Mouse (Mus musculus) kidney, postnatal 10 days (tissue): ENCODE data around the gene Ap1b1.
"Not testable (repeated sequence)": the region's sequence is repeated elsewhere in the genome, so short reads cannot be mapped to it uniquely, and the experiment has no call there.

Experiments used
- DNase-seq: peaks from one replicate; pipeline ENCODE4 v3.0.0; 2021; ENCODE audit warnings: mixed read lengths

The Ap1b1 gene

DNA sequence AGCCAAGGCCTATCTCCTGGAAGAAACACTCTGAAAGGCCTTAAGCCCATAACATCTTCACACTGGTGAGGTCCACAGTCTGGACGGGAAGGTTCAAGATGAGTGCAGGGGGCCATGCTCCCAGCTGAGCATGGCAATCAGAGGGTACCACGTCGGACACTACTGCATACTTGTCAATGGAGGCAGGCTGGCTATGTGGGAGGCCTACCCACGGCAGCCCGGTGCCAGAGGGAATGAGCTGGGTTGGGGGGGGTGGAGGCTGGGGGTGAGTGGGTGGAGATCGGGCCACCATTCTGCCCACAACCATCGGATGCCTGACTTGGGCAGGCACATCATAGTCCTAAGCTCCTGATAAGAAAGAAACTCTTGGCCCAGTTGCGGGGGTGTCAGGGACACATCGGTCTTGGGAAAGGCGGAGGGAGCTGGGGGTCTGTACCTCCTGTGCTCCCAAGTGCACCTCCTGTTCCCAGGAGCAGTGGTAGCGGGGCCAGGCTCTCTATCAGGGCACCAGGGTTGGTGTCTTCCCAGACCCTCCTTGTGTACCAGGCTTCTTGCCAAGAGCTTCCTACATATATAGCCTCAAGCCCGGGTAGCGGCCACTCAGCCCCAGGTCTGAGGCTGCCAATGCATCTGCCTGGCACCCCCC is 76.4 kb downstream of the Ap1b1 start:
- no peak for DNase-seq

DNA sequence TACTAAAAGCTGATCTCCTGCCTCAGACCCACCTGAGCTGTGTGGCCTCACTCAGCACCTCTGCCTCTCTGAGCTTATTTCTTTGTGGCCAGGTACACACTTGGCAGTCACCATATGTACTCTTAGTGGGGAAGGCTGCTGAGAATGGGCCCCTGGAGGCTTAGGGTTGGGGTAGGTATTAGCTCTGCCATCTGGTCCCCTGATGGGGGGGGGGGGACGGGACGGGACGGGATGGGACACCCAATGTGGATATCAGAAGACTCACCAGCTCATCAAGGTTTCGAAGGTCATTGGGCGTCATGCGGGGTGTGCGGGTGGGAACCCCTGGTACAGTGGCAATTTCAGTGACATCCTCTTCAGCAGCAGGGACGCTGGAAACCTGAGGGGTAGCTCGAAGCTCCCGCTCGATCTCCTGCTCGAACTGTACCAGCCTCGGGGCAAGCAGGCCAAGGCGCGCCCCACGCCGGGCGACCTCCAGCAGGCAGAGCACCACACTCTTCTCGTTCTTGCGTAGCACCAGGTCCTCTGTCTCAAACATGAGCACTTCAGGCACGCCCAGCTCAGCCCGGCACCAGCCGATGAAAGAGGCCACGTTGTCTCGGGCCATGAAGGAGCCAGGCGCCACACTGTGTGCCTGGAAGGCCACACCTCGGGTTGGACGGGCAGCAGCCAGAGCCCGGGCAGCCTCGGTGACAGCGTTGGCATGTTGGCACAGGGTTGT is 77.1 kb downstream of the Ap1b1 start:
- peak; percentile 46 for DNase-seq

DNA sequence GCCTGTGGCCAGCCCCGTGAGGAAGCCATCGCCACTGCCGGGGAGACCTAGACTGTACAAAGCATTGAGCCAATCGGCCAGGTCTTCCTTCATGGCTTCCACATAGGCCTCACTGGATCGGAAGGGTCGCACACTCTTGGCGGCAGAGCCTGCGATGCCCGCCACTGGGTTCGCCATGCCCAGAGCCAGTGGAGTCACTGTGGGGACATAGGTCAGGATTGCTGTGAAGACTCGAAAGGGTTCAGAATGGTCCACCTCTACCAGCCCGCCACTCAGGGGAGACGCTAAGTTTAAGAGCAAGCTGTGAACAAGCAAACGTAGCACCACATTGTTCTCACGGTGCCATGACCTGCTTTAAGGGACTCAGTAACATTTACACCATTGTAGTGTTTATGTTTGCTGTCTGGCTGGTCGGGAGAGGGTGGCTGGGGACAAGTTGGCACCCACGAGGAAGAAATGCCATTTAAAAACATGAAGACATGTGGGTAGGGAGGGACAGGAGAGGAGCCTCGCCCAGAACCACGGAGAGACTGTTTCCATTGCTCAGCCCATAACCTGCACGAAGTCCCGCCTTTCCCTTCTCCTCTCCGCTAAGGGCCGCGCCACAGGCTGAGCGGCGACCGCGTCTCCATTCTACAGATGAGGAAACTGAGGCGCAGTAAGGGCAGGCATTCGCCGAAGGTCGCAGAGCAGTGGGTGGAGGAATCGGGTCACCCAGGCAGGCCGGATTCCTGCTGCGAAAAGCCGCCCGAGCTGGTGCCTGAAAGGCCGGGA is 77.8 kb downstream of the Ap1b1 start:
- no peak for DNase-seq

DNA sequence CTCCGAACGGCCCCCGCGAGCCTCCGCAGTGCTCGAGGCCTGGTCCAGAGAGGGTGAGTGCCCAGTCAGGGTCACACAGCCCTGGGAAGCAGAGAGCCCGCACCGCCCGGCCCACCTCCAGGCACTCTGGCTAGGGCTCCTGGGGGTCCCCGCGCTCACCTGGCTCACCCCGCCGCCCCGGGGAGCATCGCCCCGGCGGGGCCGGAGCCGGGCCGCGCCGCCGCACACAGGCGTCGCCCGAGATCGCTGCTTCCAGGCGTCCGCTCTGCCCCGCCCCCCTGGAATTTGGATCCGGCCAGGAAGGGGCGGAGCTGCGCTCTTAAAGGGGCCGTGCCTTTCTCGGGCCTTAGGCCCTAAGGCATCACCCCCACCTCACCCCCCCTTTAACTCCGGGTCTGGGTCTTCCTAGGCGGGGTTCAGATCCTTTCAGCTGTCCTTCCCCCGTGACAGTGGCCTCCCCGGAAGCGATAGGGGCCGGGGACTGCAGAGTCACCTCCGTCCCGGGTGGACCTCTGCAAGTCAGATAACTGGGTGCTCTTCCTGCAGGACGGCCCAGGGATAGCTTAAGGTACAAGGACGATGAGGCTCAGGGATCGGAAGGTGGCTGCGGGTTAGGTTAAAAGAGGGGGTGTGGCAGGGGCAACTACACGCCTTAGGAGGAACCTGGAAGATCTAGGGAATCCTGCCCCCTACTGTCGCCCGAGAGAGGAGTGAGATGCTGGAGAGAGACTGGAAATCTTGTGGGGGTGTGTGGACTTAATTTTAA is 78.6 kb downstream of the Ap1b1 start, which contains the start of gene Gas2l1:
Gene Gas2l1, minus strand, starts transcription at position 272 of the 766 bp plus-strand sequence.
- DNase-seq = peak; percentile 96

DNA sequence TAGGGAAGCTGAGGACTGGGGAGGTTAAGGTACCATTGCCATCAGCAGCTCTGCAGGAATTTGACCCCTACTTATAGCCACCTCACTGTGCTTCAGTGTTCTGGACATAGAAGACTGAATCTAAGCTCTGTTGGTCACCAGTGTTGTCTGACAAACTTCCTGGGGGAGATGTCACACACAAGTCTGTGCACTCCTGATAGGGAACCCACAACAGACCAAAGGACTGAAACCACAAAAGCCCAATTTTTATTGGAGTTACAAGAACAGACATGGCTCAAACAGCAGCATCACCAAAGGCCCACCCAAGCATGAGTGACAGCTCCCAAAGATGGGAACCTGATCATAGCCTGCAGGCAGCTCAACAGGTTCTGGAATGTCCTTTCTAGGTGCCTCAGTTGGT is 80.4 kb downstream of the Ap1b1 start:
- DNase-seq = no peak

DNA sequence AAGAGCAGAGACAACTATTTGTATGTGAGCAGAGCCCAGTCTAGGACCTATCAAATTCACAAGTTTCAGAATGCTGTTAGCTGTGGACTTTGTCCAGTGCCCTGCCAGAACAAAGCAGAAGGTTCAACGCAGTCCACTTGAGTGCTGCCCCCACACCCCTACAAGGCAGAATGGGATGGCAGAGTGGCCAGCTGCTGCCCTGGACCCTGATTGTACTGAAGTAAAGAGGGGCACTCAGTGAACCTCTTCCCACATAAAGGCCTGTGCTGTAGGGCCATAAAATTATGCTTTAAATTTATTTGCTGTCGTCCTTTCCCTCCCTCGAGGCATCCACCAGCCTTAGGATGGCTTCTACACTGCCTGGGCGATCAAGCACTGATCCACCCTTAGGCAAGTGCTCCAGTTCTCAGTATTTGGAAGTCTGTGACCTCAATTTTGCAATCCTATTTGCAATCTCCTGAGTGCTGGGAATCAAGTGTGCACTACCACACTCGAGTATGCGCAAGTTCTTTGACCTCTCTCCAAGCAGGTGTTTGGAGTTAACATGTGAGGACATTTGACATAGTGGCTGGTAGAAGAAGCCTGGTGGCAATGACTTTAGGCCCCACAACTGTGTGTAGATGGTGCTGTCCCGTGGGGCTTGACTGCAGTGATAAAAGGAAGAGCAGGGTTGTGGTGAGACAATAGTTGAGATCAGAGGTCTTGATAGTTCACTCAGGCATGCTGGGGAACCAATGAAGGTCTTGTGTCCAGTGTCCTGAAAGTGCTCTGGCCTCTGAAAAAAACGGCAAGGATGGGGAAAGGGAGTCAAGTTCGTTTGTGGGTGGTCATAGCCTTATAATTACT is 81.7 kb downstream of the Ap1b1 start:
- no peak for DNase-seq

DNA sequence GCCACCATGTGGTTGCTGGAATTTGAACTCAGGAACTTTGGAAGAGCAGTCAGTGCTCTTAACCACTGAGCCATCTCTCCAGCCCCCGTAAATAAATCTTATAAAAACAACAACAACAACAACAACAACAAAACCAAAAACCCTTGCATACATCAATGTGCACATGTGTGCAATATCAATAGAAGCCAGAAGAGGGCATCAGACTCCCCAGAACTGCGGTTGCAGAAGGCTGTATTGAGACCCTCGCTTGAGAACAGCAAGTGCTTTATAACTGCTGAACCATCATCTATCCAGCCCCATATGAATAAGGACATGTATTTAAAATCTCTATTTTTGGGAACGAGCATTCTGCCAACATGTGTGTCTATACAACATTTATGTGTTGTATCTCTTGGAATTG is 88.3 kb downstream of the Ap1b1 start:
- peak; percentile 45 for DNase-seq

DNA sequence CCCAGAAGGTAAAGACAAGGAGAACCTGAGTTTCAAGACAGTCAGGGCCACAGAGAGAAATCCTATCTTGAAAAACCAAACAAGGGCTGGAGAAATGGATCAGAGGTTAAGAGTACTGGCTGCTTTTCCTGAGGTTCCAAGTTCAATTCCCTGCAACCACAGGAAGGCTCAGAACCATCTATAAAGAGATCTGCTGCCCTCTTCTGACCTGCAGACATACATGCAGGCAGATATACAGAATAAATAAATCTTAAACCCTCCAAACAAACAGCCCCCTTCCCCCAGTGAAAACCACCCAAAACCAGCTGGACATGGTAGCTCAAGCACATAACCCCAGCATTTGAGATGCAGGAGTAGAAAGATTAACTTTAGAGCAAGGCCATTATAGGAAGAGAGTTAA is 89.1 kb downstream of the Ap1b1 start:
- DNase-seq = no peak

DNA sequence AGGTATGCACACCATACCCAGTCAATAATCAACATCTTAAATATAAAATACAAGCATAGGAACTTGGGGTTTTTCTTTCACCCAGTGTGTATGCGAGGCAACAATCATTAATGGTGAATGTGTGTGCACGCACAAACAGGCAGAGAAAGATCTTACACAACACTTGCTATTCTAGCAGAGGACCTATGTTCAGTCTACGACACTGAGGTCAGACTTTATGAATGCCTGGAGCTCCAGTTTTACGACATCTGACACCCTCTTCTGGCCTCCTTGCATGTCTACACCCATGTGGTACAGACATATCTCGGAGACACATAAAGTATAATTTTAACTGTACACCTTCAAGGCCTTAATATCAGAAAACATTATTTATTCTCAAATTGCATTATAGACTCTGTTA is 90.2 kb downstream of the Ap1b1 start:
- not testable (repeated sequence) for DNase-seq

DNA sequence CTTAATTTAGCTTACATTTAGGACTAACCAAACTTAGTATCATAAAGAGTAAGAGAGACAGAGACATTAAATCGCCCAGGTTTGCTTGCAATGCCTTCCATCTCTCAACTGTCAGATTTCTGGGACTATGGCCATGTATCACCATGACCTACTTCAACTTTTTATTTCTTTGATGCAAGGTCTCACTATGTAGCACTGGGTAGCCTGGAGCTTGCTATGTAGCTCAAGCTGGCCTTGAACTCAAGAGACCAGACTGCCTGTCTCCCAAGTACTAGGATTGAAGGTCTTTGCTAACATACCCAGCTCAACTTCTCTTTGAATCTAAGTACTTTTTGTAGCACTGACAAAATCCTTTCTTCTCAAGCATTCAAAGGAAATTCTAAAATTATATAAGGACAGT is 102.5 kb downstream of the Ap1b1 start:
- DNase-seq = no peak

DNA sequence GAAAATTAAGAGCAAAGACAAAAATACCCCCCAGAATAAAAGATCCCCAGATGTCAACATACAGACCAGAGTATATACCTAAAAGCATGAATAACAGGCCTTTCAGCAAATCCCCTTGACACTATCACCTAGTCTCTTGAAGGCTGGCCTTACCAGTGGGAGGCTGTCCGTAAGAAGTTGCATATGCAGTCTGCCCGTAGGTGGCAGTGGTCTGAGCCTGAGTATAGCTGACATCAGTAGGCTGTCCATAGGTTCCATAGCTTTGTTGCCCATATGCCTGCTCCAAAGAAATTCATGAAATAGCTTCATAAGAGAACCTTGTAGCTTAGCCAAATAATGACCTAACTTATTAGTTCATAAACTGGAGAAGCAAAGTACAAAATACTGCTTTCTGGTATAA is 105.1 kb downstream of the Ap1b1 start:
- no peak for DNase-seq
